Mouse (Mus musculus) CH12.LX (cell line): ENCODE measurements at regions not wholly inside any gene's neighbourhood (a gene's known extent, or its start where the extent isn't known, plus 50 kb on each side); places are given as distances from the start of the nearest gene placed in this dataset.

Experiments used
- DNase-seq: peaks from one replicate; pipeline ENCODE4 v3.0.0-alpha.2; 2013; ENCODE audit errors: extremely low read depth
- H3K27ac ChIP-seq: 2 replicates; pipeline ENCODE4 v1.5.1; 2012; ENCODE audit warnings: low read depth, mild to moderate bottlenecking, control low read depth, moderate library complexity; ENCODE audit not compliant: insufficient read depth
- H3K27me3 ChIP-seq: replicated peaks from 2 replicates; pipeline ENCODE3; 2012; ENCODE audit warnings: inconsistent platforms
- H3K36me3 ChIP-seq, 2 experiments: replicated peaks in 1 of 2; 2 replicates each; pipeline versions ENCODE3 to v1.6.1; 2012; ENCODE audit warnings: inconsistent platforms in 1 of 2, low read length in 1 of 2, mild to moderate bottlenecking in 1 of 2, mixed read lengths in 1 of 2, moderate library complexity in 1 of 2; ENCODE audit not compliant: control insufficient read depth in 1 of 2, insufficient read depth in 1 of 2
- H3K4me1 ChIP-seq, 2 experiments: 2 replicates each; pipeline ENCODE4 v1.6.1; 2012; ENCODE audit warnings: inconsistent platforms in 1 of 2, moderate library complexity in 1 of 2; ENCODE audit not compliant: insufficient read depth in 2 of 2, control insufficient read depth in 1 of 2
- H3K4me2 ChIP-seq: 2 replicates; pipeline ENCODE4 v1.6.1; 2012; ENCODE audit warnings: low read depth, mild to moderate bottlenecking, control low read depth; ENCODE audit not compliant: poor library complexity, insufficient read depth, severe bottlenecking
- H3K4me3 ChIP-seq, 3 experiments: fragments of 150-350 bp in 1 of 3; sonication (generic) in 1 of 3; replicated peaks in 1 of 3; 2 replicates each; pipeline versions ENCODE3 to v1.5.1; 2011 to 2012; ENCODE audit warnings: low read depth in 2 of 3, low read length in 2 of 3, mild to moderate bottlenecking in 2 of 3, moderate library complexity in 2 of 3, control low read depth in 1 of 3, improper control_type of control experiment in 1 of 3, inconsistent platforms in 1 of 3, mixed read lengths in 1 of 3; ENCODE audit not compliant: poor library complexity in 1 of 3
- H3K79me2 ChIP-seq: replicated peaks from 2 replicates; pipeline ENCODE4 v1.6.1; 2012; ENCODE audit warnings: mild to moderate bottlenecking, moderate library complexity; ENCODE audit not compliant: control insufficient read depth, poor library complexity, insufficient read depth, severe bottlenecking; ENCODE audit errors: extremely low read depth
- H3K9ac ChIP-seq: 2 replicates; pipeline ENCODE4 v1.6.1; 2012; ENCODE audit warnings: low read depth, mild to moderate bottlenecking, control low read depth, moderate library complexity; ENCODE audit not compliant: insufficient read depth
- H3K9me3 ChIP-seq: replicated peaks from 2 replicates; pipeline ENCODE3; 2012; ENCODE audit warnings: low read length, inconsistent platforms, mixed read lengths
- BHLHE40 ChIP-seq: IDR thresholded peaks from 2 replicates; pipeline ENCODE4 v1.6.1; 2011; ENCODE audit warnings: mild to moderate bottlenecking, low read depth, low read length, improper control_type of control experiment
- CHD1 ChIP-seq: IDR thresholded peaks from 2 replicates; pipeline ENCODE4 v1.6.1; 2012; ENCODE audit warnings: low read depth, low read length, improper control_type of control experiment, inconsistent platforms
- CHD2 ChIP-seq: IDR thresholded peaks from 2 replicates; pipeline ENCODE4 v1.6.1; 2011; ENCODE audit warnings: low read length, improper control_type of control experiment
- CTCF ChIP-seq, 2 experiments: IDR thresholded peaks in 1 of 2; conservative IDR thresholded peaks in 1 of 2; 2 replicates each; pipeline ENCODE4 v1.5.1; 2011 to 2012; ENCODE audit warnings: low read depth in 2 of 2, low read length in 2 of 2, improper control_type of control experiment in 1 of 2, inconsistent platforms in 1 of 2, mild to moderate bottlenecking in 1 of 2, moderate library complexity in 1 of 2
- E2F4 ChIP-seq: IDR thresholded peaks from 2 replicates; pipeline ENCODE4 v1.6.1; 2011; ENCODE audit warnings: low read depth, low read length, improper control_type of control experiment; ENCODE audit not compliant: insufficient replicate concordance
- EP300 ChIP-seq: IDR thresholded peaks from 2 replicates; pipeline ENCODE4 v1.6.1; 2011; ENCODE audit warnings: low read length, improper control_type of control experiment
- ETS1 ChIP-seq: conservative IDR thresholded peaks from 2 replicates; pipeline ENCODE4 v1.6.1; 2012; ENCODE audit warnings: low read depth, mild to moderate bottlenecking, inconsistent platforms, low read length, improper control_type of control experiment, moderate library complexity
- HCFC1 ChIP-seq: IDR thresholded peaks from 2 replicates; pipeline ENCODE4 v1.6.1; 2012; ENCODE audit warnings: low read depth, mild to moderate bottlenecking, inconsistent platforms, low read length, improper control_type of control experiment
- IRF4 ChIP-seq: IDR thresholded peaks from 2 replicates; pipeline ENCODE4 v1.6.1; 2014; ENCODE audit warnings: low read depth, mild to moderate bottlenecking, inconsistent platforms, low read length, improper control_type of control experiment
- MAFK ChIP-seq: IDR thresholded peaks from 2 replicates; pipeline ENCODE4 v1.6.1; 2011; ENCODE audit warnings: low read length, improper control_type of control experiment; ENCODE audit not compliant: insufficient replicate concordance
- MAX ChIP-seq: IDR thresholded peaks from 2 replicates; pipeline ENCODE4 v1.6.1; 2011; ENCODE audit warnings: low read length, improper control_type of control experiment
- MAZ ChIP-seq: IDR thresholded peaks from 2 replicates; pipeline ENCODE4 v1.6.1; 2012; ENCODE audit warnings: low read depth, mild to moderate bottlenecking, inconsistent platforms, low read length, improper control_type of control experiment, moderate library complexity
- MYC ChIP-seq: IDR thresholded peaks from 2 replicates; pipeline ENCODE4 v1.6.1; 2011; ENCODE audit warnings: low read depth, mild to moderate bottlenecking, improper control_type of control experiment, low read length
- NELFE ChIP-seq: IDR thresholded peaks from 2 replicates; pipeline ENCODE4 v1.6.1; 2011; ENCODE audit warnings: low read depth, low read length, improper control_type of control experiment
- NRF1 ChIP-seq: IDR thresholded peaks from 2 replicates; pipeline ENCODE4 v1.6.1; 2014; ENCODE audit warnings: low read depth, mild to moderate bottlenecking, inconsistent platforms, low read length, improper control_type of control experiment, moderate library complexity
- PAX5 ChIP-seq: IDR thresholded peaks from 2 replicates; pipeline ENCODE4 v1.6.1; 2012; ENCODE audit warnings: low read length, inconsistent platforms, mixed read lengths
- POLR2AphosphoS2 ChIP-seq: IDR thresholded peaks from 2 replicates; pipeline ENCODE4 v1.6.1; 2011; ENCODE audit warnings: low read depth, low read length, improper control_type of control experiment
- RCOR1 ChIP-seq: conservative IDR thresholded peaks from 2 replicates; pipeline ENCODE4 v1.6.1; 2012; ENCODE audit warnings: low read depth, mild to moderate bottlenecking, inconsistent platforms, low read length, improper control_type of control experiment
- SIN3A ChIP-seq: IDR thresholded peaks from 2 replicates; pipeline ENCODE4 v1.6.1; 2012; ENCODE audit warnings: low read length, improper control_type of control experiment, inconsistent platforms
- SMC3 ChIP-seq: IDR thresholded peaks from 2 replicates; pipeline ENCODE4 v1.6.1; 2011; ENCODE audit warnings: low read depth, low read length, improper control_type of control experiment
- TBP ChIP-seq: conservative IDR thresholded peaks from 2 replicates; pipeline ENCODE4 v1.6.1; 2011; ENCODE audit warnings: low read depth, low read length, improper control_type of control experiment
- TCF12 ChIP-seq: IDR thresholded peaks from 2 replicates; pipeline ENCODE4 v1.6.1; 2014; ENCODE audit warnings: low read depth, mild to moderate bottlenecking, inconsistent platforms, low read length, improper control_type of control experiment
- UBTF ChIP-seq: IDR thresholded peaks from 2 replicates; pipeline ENCODE4 v1.6.1; 2012; ENCODE audit warnings: low read depth, mild to moderate bottlenecking, inconsistent platforms, low read length, improper control_type of control experiment, moderate library complexity
- ZNF384 ChIP-seq: IDR thresholded peaks from 2 replicates; pipeline ENCODE4 v1.6.1; 2012; ENCODE audit warnings: low read depth, low read length, improper control_type of control experiment, inconsistent platforms
- dilution Hi-C: fragments of 300-500 bp; cut with MboI; formaldehyde crosslinking; loops from 2 replicates; pipeline ENCODE4 v1.14.3; 2020; ENCODE audit warnings: low sequenced_read_pairs; ENCODE audit not compliant: extremely low pct_unique_long_range_greater_than_20kb, extremely low pct_ligation_motif_present
- in situ Hi-C: fragments of 300-500 bp; cut with MboI; formaldehyde crosslinking; loops from 3 replicates; pipeline ENCODE4 v1.14.3; 2019; ENCODE audit warnings: low sequenced_read_pairs, low pct_ligation_motif_present, low pct_unique_long_range_greater_than_20kb, mixed read lengths

DNA sequence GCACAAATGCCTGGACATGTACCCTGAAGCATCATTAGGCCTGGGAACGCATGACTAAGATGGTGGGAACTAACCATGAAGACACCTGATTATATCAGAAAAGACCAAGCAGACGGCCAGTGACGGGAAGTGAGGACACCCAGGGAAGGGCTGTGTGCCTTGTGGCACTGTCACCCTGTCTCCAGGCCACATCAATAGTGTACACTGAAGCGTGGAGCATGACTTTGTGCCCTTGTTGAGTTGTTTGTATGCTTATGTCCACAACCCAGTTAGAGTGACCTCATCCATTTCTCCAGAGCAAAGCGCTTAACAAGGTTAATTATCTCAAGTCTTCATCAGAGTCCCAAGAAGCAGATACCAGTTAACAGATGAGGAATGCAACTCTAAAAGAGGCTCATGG lies 96.8 kb upstream of the Cdkn3 start:
- Histone ChIP-seq H3K27me3 (no peaks in the 10 kb centered on the region), H3K36me3 (no peaks in the 10 kb centered on the region), H3K27ac (no peak overlapping the region), H3K4me3 (no peak overlapping the region), H3K79me2 (no peaks in the 10 kb centered on the region), H3K9me3 (no peaks in the 10 kb centered on the region), H3K9ac (no peak overlapping the region), H3K4me1 (0 out of 4 replicates have a peak, but pooled peaks cover 0 to 2% of the 10 kb centered on the region in 2 experiments), H3K4me2 (no peak overlapping the region)
- dilution Hi-C loops, result no loop called here
- TF ChIP-seq E2F4 (no peak), PAX5 (no peak), MAZ (no peak), CHD2 (no peak), MAFK (no peak), POLR2AphosphoS2 (no peak), TBP (no peak), BHLHE40 (no peak), TCF12 (no peak), SIN3A (no peak), CTCF (conservative IDR thresholded peaks at IDR 0.05 in 1 of 2, IDR thresholded peaks at IDR 0.05 in 1 of 2; ENCODE audit: low read depth in 2 of 2, low read length in 2 of 2) (no peak), NRF1 (no peak), ZNF384 (no peak), NELFE (no peak), MAX (no peak), CHD1 (no peak), HCFC1 (no peak), IRF4 (no peak)
- DNase-seq, result no peak
- in situ Hi-C loops, result no loop called here

DNA sequence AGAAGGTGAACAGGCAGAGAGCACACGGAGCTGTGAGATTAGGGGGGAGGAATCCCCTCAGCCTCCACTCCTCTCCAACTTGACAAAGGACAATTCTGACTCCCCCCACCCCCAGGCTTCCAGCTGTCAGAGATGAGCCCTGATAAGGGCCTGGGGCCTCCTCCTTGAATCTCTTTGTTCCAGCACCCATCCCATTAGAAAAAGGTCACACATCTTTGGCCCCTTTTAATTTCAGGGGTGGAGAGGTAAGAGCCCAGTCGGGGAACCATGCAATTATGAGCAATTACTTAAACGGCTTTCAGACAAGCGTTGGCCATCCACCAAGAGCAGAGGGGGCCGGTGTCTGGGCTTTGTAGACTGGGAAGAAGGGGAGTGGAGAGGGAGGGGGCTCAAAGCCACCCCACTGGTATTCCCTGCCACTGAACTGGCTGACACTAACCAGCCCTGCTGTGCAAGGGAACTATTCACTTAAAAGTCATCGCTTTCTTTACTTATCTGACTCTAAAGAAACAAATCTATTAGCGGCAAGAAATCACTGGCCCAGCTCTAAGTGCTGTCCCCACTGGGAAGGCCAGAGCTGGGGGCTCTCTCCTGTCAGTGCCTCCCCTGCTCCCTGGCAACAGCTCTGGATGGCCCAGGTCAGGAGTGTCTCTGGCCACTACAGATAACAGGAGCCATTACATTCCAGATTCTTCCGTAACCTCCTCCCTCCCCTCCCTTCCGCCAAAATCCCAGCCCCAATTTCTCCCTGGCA lies 98.4 kb upstream of the Cdkn3 start:
- Histone ChIP-seq H3K4me1 (0 out of 4 replicates have a peak, but pooled peaks cover 0 to 2% of the 10 kb centered on the region in 2 experiments), H3K27me3 (no peaks in the 10 kb centered on the region), H3K4me2 (no peak overlapping the region), H3K4me3 (no peak overlapping the region), H3K9me3 (no peaks in the 10 kb centered on the region), H3K27ac (no peak overlapping the region), H3K79me2 (no peaks in the 10 kb centered on the region), H3K9ac (no peak overlapping the region), H3K36me3 (no peaks in the 10 kb centered on the region)
- in situ Hi-C loops, result no loop called here
- dilution Hi-C loops, result no loop called here
- TF ChIP-seq ETS1 (no peak), PAX5 (no peak), E2F4 (no peak), RCOR1 (no peak), SMC3 (no peak), MAZ (no peak), EP300 (no peak), MAX (no peak), UBTF (no peak), POLR2AphosphoS2 (no peak), MYC (no peak)
- TF ChIP-seq, all 38 proteins: peak for 0
- DNase-seq, result no peak
